Mouse (Mus musculus) thymus, adult 2 months (tissue): ENCODE measurements around the gene Lsm2.

Experiments
- CTCF ChIP-seq: fragments of 200-500 bp; IDR thresholded peaks from 2 replicates; pipeline ENCODE4 v1.5.1; 2012; ENCODE audit warnings: mild to moderate bottlenecking, control low read depth, low read length, moderate library complexity, borderline replicate concordance; ENCODE audit not compliant: control insufficient read depth, poor library complexity, insufficient read depth; ENCODE audit errors: extremely low read depth
- POLR2A ChIP-seq: fragments of 200-500 bp; IDR thresholded peaks from 2 replicates; pipeline ENCODE4 v1.6.1; 2012; ENCODE audit warnings: mild to moderate bottlenecking, low read length, control low read depth, moderate library complexity; ENCODE audit not compliant: control insufficient read depth, poor library complexity, insufficient read depth; ENCODE audit errors: extremely low read depth

DNA sequence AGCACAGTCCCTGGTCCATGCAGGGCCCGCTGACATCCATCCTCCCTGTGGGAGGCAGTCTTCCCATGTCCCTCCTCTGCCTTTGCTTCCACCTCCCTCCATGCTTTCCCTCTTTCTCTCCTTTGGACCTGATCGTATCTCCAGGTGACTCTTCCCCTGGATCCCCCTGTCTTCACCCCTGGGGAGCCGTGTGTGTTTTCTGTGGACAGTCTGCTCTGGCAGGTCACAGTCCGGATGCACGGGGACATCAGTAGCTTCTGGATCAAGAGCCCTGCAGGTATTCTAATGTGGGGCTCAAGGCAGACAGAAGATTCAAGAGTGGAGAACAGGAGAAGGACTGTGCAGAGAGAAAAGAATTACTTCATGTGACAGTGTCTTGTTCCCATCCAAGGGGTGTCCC is 41.6 kb downstream of the Lsm2 start:
- no peak for TF ChIP-seq CTCF
- TF ChIP-seq POLR2A, result no peak
